Mouse (Mus musculus) thymus, adult 2 months (tissue): ENCODE measurements around the gene Adgrf4. TPM values are rescaled to one million over a fixed set of nuclear protein-coding genes. Genes with fewer than 3 reads are reported as not detected.

Experiments
- DNase-seq: peaks from one replicate; pipeline ENCODE4 v3.0.0; 2021
- H3K27ac ChIP-seq: fragments of 200-500 bp; 2 replicates; pipeline ENCODE4 v1.5.1; 2012; ENCODE audit warnings: low read length, control low read depth; ENCODE audit not compliant: control insufficient read depth, insufficient read depth
- H3K27me3 ChIP-seq: fragments of 200-500 bp; 2 replicates; pipeline ENCODE4 v1.6.1; 2012; ENCODE audit warnings: mild to moderate bottlenecking, low read length, moderate library complexity, mixed read lengths; ENCODE audit not compliant: control insufficient read depth, insufficient read depth
- H3K36me3 ChIP-seq: fragments of 200-500 bp; 2 replicates; pipeline ENCODE4 v1.6.1; 2012; ENCODE audit warnings: mild to moderate bottlenecking, low read length, moderate library complexity; ENCODE audit not compliant: control insufficient read depth, insufficient read depth
- H3K4me1 ChIP-seq: fragments of 200-500 bp; replicated peaks from 2 replicates; pipeline ENCODE4 v1.6.1; 2012; ENCODE audit warnings: low read length; ENCODE audit not compliant: control insufficient read depth, insufficient read depth
- H3K4me3 ChIP-seq: fragments of 200-500 bp; 2 replicates; pipeline ENCODE4 v1.5.1; 2012; ENCODE audit warnings: mild to moderate bottlenecking, low read length, control low read depth, moderate library complexity; ENCODE audit not compliant: control insufficient read depth, insufficient read depth
- CTCF ChIP-seq: fragments of 200-500 bp; IDR thresholded peaks from 2 replicates; pipeline ENCODE4 v1.5.1; 2012; ENCODE audit warnings: mild to moderate bottlenecking, control low read depth, low read length, moderate library complexity, borderline replicate concordance; ENCODE audit not compliant: control insufficient read depth, poor library complexity, insufficient read depth; ENCODE audit errors: extremely low read depth
- POLR2A ChIP-seq: fragments of 200-500 bp; IDR thresholded peaks from 2 replicates; pipeline ENCODE4 v1.6.1; 2012; ENCODE audit warnings: mild to moderate bottlenecking, low read length, control low read depth, moderate library complexity; ENCODE audit not compliant: control insufficient read depth, poor library complexity, insufficient read depth; ENCODE audit errors: extremely low read depth
- WGBS: fragments of 180-500 bp; shearing (Covaris S2); methylation state at CpG from one replicate; pipeline ENCODE4 v1.1.7; 2018; 5-methylcytosine and 5-hydroxymethylcytosine counted together
- polyA plus RNA-seq: library from polyadenylated mRNA; depleted of rRNA; stranded (reverse); fragments of >200 nt; gene quantifications from 2 replicates; pipeline ENCODE4 v1.2.3, GENCODE M21; 2012; rRNA removed

Gene Adgrf4
- polyA plus RNA-seq: 0.38 and 0.62 TPM in 2 replicates

- no peaks in the 10 kb centered on the region for H3K4me1 ChIP-seq
- no peak within 1 kb of the TSS for H3K4me3 ChIP-seq
- H3K36me3 ChIP-seq: no peaks in the 10 kb centered on the region
- TF ChIP-seq CTCF (no peak), POLR2A (no peak)
- WGBS: 89% methylated on average over 10 of the region's 10 CpGs
- no peak within 1 kb of the TSS for H3K27ac ChIP-seq
- no peaks in the 10 kb centered on the region for H3K27me3 ChIP-seq
- DNase-seq: no peak
Measured at GRCm38 (mm10) chr17:42692136-42692535, at the start of gene Adgrf4. Gene Adgrf4, minus strand, starts transcription at chr17:42692284.

GRCm38 (mm10) chr17:42741801-42742217 is 49.7 kb upstream of the Adgrf4 start, which contains the start of gene Adgrf2:
Gene Adgrf2, minus strand, starts transcription at chr17:42742179.
- no peak within 1 kb of the TSS for H3K4me3 ChIP-seq
- TF ChIP-seq POLR2A: no peak
- no peak for TF ChIP-seq CTCF
- no peak for DNase-seq
- 49% methylated on average over 7 of the region's 7 CpGs for WGBS
- H3K27ac ChIP-seq: no peak within 1 kb of the TSS
- H3K36me3 ChIP-seq: no peaks in the 10 kb centered on the region
- no peaks in the 10 kb centered on the region for H3K27me3 ChIP-seq
- no peaks in the 10 kb centered on the region for H3K4me1 ChIP-seq

GRCm38 (mm10) chr17:42738794-42739193 is 46.7 kb upstream of the Adgrf4 start:
- Histone ChIP-seq H3K27me3 (no peaks in the 10 kb centered on the region), H3K4me1 (no peaks in the 10 kb centered on the region), H3K27ac (no peak overlapping the region), H3K36me3 (no peaks in the 10 kb centered on the region), H3K4me3 (no peak overlapping the region)
- TF ChIP-seq CTCF (no peak), POLR2A (no peak)
- DNase-seq: no peak
- 89% methylated on average over 6 of the region's 6 CpGs for WGBS

- no peak overlapping the region for H3K27ac ChIP-seq
- no peak for DNase-seq
- H3K4me3 ChIP-seq: no peak overlapping the region
- no peaks in the 10 kb centered on the region for H3K4me1 ChIP-seq
- no peaks in the 10 kb centered on the region for H3K36me3 ChIP-seq
- TF ChIP-seq POLR2A: no peak
- no peak for TF ChIP-seq CTCF
- H3K27me3 ChIP-seq: no peaks in the 10 kb centered on the region
- WGBS: 49% methylated on average over 3 of the region's 3 CpGs
Measured at GRCm38 (mm10) chr17:42717161-42717560, 25.1 kb upstream of the Adgrf4 start.

GRCm38 (mm10) chr17:42714991-42715390 is 22.9 kb upstream of the Adgrf4 start:
- DNase-seq: no peak
- WGBS: 93% methylated on average over 7 of the region's 7 CpGs
- Histone ChIP-seq H3K4me1 (no peaks in the 10 kb centered on the region), H3K27ac (no peak overlapping the region), H3K27me3 (no peaks in the 10 kb centered on the region), H3K4me3 (no peak overlapping the region), H3K36me3 (no peaks in the 10 kb centered on the region)
- TF ChIP-seq CTCF (no peak), POLR2A (no peak)

DNA sequence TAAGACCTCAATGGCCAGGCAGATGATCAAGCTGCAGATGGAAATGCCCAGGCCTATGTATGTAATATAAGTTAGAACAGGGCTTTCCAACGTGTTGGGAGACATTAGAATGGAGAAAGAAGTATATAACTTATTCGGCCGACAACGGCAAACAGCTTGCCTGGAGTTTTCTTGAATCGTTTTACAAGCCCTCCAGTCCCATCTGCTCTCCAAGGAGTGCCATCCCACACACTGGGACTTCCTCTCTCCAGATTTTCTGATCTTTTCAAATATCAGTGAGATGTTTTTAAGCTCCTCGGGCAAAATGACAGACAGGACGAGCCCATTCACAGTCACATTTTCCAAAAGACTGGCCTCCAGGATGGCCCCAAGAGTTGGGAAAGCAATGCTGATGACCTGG is 18.6 kb upstream of the Adgrf4 start:
- 91% methylated on average over 7 of the region's 7 CpGs for WGBS
- TF ChIP-seq POLR2A (no peak), CTCF (no peak)
- H3K4me1 ChIP-seq: no peaks in the 10 kb centered on the region
- no peaks in the 10 kb centered on the region for H3K27me3 ChIP-seq
- H3K27ac ChIP-seq: no peak overlapping the region
- no peak overlapping the region for H3K4me3 ChIP-seq
- H3K36me3 ChIP-seq: no peaks in the 10 kb centered on the region
- DNase-seq: no peak

DNA sequence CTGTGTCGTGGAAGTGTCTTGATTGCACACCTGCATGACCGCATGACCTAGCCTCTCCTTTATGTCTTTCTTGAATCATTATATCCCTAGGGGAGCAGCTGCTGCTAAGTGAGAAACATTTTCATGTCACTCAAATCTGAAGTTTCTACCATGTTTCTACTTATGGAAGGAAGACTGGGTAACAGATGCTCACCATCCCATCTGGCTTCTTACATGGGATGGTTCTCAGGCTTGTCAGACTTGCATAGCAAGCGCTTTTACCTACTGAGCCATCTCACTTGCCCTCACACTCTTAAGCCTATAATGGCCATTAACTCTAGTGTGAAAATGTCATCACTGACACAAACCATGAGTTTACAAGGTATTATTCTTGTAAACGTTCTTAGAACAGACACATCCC is 13.5 kb upstream of the Adgrf4 start:
- no peaks in the 10 kb centered on the region for H3K4me1 ChIP-seq
- DNase-seq: no peak
- WGBS: 91% methylated on average over 4 of the region's 4 CpGs
- no peak overlapping the region for H3K4me3 ChIP-seq
- no peak overlapping the region for H3K27ac ChIP-seq
- no peaks in the 10 kb centered on the region for H3K36me3 ChIP-seq
- TF ChIP-seq CTCF (no peak), POLR2A (no peak)
- H3K27me3 ChIP-seq: no peaks in the 10 kb centered on the region
